In genomic region chr12:77262650-77263049, GRCm38 (mm10) we compare ENCODE assay signal across 10 mouse cellular contexts. TPM values are rescaled to one million over a fixed set of nuclear protein-coding genes. Genes with fewer than 3 reads are reported as not detected.
DNase-seq lines count a peak whose midpoint lies in the region; ATAC-seq and TF ChIP-seq lines count a peak whose summit lies in the region.
"Had no signal": no experiment of that assay in that cellular context is flagged by ENCODE, and none has a peak within 500 bp of the region (broad histone marks: within the 10 kb centered on the region; RNA-seq: fewer than 3 reads in every experiment).

No protein-coding gene starts in this region.

- no peaks in the 10 kb centered on the region for H3K27me3 ChIP-seq in spleen, adult 2 months (ENCODE audit: control insufficient read depth, insufficient read depth, low read length)
- H3K27me3 ChIP-seq: liver, embryonic 13.5 days had no signal

- ATAC-seq in granulocyte monocyte progenitor cell, adult 5-6 weeks (replicated peaks; ENCODE audit: poor library complexity, severe bottlenecking): no peak; the same call in 1 of the 2 replicates
- ATAC-seq: hindbrain, postnatal 0 days had no signal

- DNase-seq in adrenal gland, postnatal 14 days: peak; percentile 24
- no peak for DNase-seq in adrenal gland, postnatal 25 days
- peak; percentile 21 to 24 for DNase-seq in spleen, adult 2 months (ENCODE audit: low read depth in 1 of 2, low spot score in 2 of 2)
- no peak for DNase-seq in spleen, adult 12 weeks (ENCODE audit: low spot score)
- DNase-seq in lung, postnatal 14 days: peak; percentile 16
- DNase-seq in urinary bladder, postnatal 25 days (ENCODE audit: low spot score): no peak
- no peak for DNase-seq in embryo, embryonic 10.5 days (ENCODE audit: low spot score)
- DNase-seq: liver, embryonic 13.5 days had no signal

- H3K36me3 ChIP-seq in spleen, adult 2 months (ENCODE audit: control insufficient read depth, insufficient read depth, low read length): no peaks in the 10 kb centered on the region
- H3K36me3 ChIP-seq: liver, embryonic 13.5 days had no signal

- H3K4me3 ChIP-seq in spleen, adult 2 months (ENCODE audit: extremely low read depth, insufficient read depth, insufficient read length): no peak overlapping the region
- H3K4me3 ChIP-seq: liver, embryonic 13.5 days had no signal

- H3K27ac ChIP-seq in spleen, adult 2 months (ENCODE audit: insufficient read depth, low read length): no peak overlapping the region
- H3K27ac ChIP-seq: hindbrain, postnatal 0 days; liver, embryonic 13.5 days had no signal

- H3K4me1 ChIP-seq in spleen, adult 2 months (ENCODE audit: control insufficient read depth, insufficient read depth, insufficient read length): no peaks in the 10 kb centered on the region
- H3K4me1 ChIP-seq: liver, embryonic 13.5 days had no signal

- no peak for TF ChIP-seq CTCF in spleen, adult 2 months (IDR thresholded peaks at IDR 0.05; ENCODE audit: extremely low read depth, insufficient read depth, insufficient read length, insufficient replicate concordance)

- no peak for TF ChIP-seq POLR2A in spleen, adult 2 months (IDR thresholded peaks at IDR 0.05; ENCODE audit: low read depth, low read length)

RNA-seq across cellular contexts. Expression of gene Fut8, which starts 24.7 kb away (rescaled TPM):
- total RNA-seq in adrenal gland, postnatal 14 days (2021): 41.2 and 46.0 TPM in 2 replicates
- 41.2 and 47.7 TPM in 2 replicates for total RNA-seq in adrenal gland, postnatal 25 days (2021)
- polyA plus RNA-seq in spleen, adult 2 months (2012; rRNA removed): 4.0 and 4.2 TPM in 2 replicates
- total RNA-seq in granulocyte monocyte progenitor cell, adult 5-6 weeks (2014; fragmentation: Nextera tagmentation): 114 and 142 TPM in 2 replicates
- 169 and 181 TPM in 2 replicates for total RNA-seq in granulocyte monocyte progenitor cell, adult 5-6 weeks (2017)

Comparison
In these comparisons a context has a peak if more than half of its experiments do, and no peak if none do; other contexts are left out.
1. DNase-seq: peak in adrenal gland, postnatal 14 days (single experiment), spleen, adult 2 months (2 of 2) and lung, postnatal 14 days (single experiment); none in adrenal gland, postnatal 25 days (single experiment), spleen, adult 12 weeks (single experiment), urinary bladder, postnatal 25 days (single experiment) and embryo, embryonic 10.5 days (single experiment).